Mouse (Mus musculus): ENCODE measurements around the gene Gm10181. TPM values are rescaled to one million over a fixed set of nuclear protein-coding genes. Genes with fewer than 3 reads are reported as not detected.
"Not testable (repeated sequence)": the region's sequence is repeated elsewhere in the genome, so short reads cannot be mapped to it uniquely, and the experiment has no call there.

Gene Gm10181
- polyA plus RNA-seq, 1 experiment, result not detected

GRCm38 (mm10) chr9:25058726-25059125, 30.5 kb upstream of the Gm10181 start:
- no peak overlapping the region for H3K27ac ChIP-seq (ENCODE audit: control insufficient read depth, insufficient read depth, low read depth, low read length, poor library complexity)
- 52% methylated on average over 2 of the region's 3 CpGs for WGBS
- no peaks in the 10 kb centered on the region for H3K4me1 ChIP-seq (ENCODE audit: control insufficient read depth, insufficient read depth, low read length)
- H3K4me3 ChIP-seq (replicated peaks; ENCODE audit: control insufficient read depth, low read depth, low read length), result no peak overlapping the region
- TF ChIP-seq POLR2A (IDR thresholded peaks at IDR 0.05; ENCODE audit: borderline replicate concordance, control insufficient read depth, low read depth, low read length) (no peak), CTCF (IDR thresholded peaks at IDR 0.05; ENCODE audit: control insufficient read depth, insufficient read depth, low read length) (no peak)

GRCm38 (mm10) chr9:25072666-25073065, 16.6 kb upstream of the Gm10181 start:
- 84% methylated on average over 1 of the region's 1 CpGs for WGBS

GRCm38 (mm10) chr9:25075977-25076376, 13.2 kb upstream of the Gm10181 start:
- H3K4me3 ChIP-seq (replicated peaks; ENCODE audit: control insufficient read depth, low read depth, low read length), result no peak overlapping the region
- no peaks in the 10 kb centered on the region for H3K4me1 ChIP-seq (ENCODE audit: control insufficient read depth, insufficient read depth, low read length)
- no peak overlapping the region for H3K27ac ChIP-seq (ENCODE audit: control insufficient read depth, insufficient read depth, low read depth, low read length, poor library complexity)
- WGBS, result 9% methylated on average over 3 of the region's 3 CpGs
- no peak for TF ChIP-seq CTCF (IDR thresholded peaks at IDR 0.05; ENCODE audit: control insufficient read depth, insufficient read depth, low read length)
- TF ChIP-seq POLR2A (IDR thresholded peaks at IDR 0.05; ENCODE audit: borderline replicate concordance, control insufficient read depth, low read depth, low read length), result no peak

More at GRCm38 (mm10) chr9:25072666-25073065, 16.6 kb upstream of the Gm10181 start:
- no peaks in the 10 kb centered on the region for H3K4me1 ChIP-seq (ENCODE audit: control insufficient read depth, insufficient read depth, low read length)
- TF ChIP-seq POLR2A (IDR thresholded peaks at IDR 0.05; ENCODE audit: borderline replicate concordance, control insufficient read depth, low read depth, low read length), result no peak
- TF ChIP-seq CTCF (IDR thresholded peaks at IDR 0.05; ENCODE audit: control insufficient read depth, insufficient read depth, low read length), result no peak
- H3K27ac ChIP-seq (ENCODE audit: control insufficient read depth, insufficient read depth, low read depth, low read length, poor library complexity), result no peak overlapping the region
- no peak overlapping the region for H3K4me3 ChIP-seq (replicated peaks; ENCODE audit: control insufficient read depth, low read depth, low read length)

GRCm38 (mm10) chr9:25076505-25076904, 12.7 kb upstream of the Gm10181 start:
- Histone ChIP-seq H3K4me1 (ENCODE audit: control insufficient read depth, insufficient read depth, low read length) (no peaks in the 10 kb centered on the region), H3K27ac (ENCODE audit: control insufficient read depth, insufficient read depth, low read depth, low read length, poor library complexity) (no peak overlapping the region), H3K4me3 (replicated peaks; ENCODE audit: control insufficient read depth, low read depth, low read length) (no peak overlapping the region)
- no peak for TF ChIP-seq CTCF (IDR thresholded peaks at IDR 0.05; ENCODE audit: control insufficient read depth, insufficient read depth, low read length)
- no peak for TF ChIP-seq POLR2A (IDR thresholded peaks at IDR 0.05; ENCODE audit: borderline replicate concordance, control insufficient read depth, low read depth, low read length)
- WGBS, result 84% methylated on average over 1 of the region's 1 CpGs

- no peak overlapping the region for H3K4me3 ChIP-seq (replicated peaks; ENCODE audit: control insufficient read depth, low read depth, low read length)
- 83% methylated on average over 1 of the region's 1 CpGs for WGBS
- H3K27ac ChIP-seq (ENCODE audit: control insufficient read depth, insufficient read depth, low read depth, low read length, poor library complexity), result no peak overlapping the region
- TF ChIP-seq CTCF (IDR thresholded peaks at IDR 0.05; ENCODE audit: control insufficient read depth, insufficient read depth, low read length) (no peak), POLR2A (IDR thresholded peaks at IDR 0.05; ENCODE audit: borderline replicate concordance, control insufficient read depth, low read depth, low read length) (no peak)
- H3K4me1 ChIP-seq (ENCODE audit: control insufficient read depth, insufficient read depth, low read length), result no peaks in the 10 kb centered on the region; the same call in 1 of the 2 replicates
These were observed 1.6 kb downstream of the Gm10181 start for GRCm38 (mm10) chr9:25090853-25091252.

GRCm38 (mm10) chr9:25102881-25103280, 13.7 kb downstream of the Gm10181 start:
- Histone ChIP-seq H3K27ac (ENCODE audit: control insufficient read depth, insufficient read depth, low read depth, low read length, poor library complexity) (no peak overlapping the region), H3K4me1 (ENCODE audit: control insufficient read depth, insufficient read depth, low read length) (no peaks in the 10 kb centered on the region), H3K4me3 (replicated peaks; ENCODE audit: control insufficient read depth, low read depth, low read length) (no peak overlapping the region)
- TF ChIP-seq CTCF (IDR thresholded peaks at IDR 0.05; ENCODE audit: control insufficient read depth, insufficient read depth, low read length) (no peak), POLR2A (IDR thresholded peaks at IDR 0.05; ENCODE audit: borderline replicate concordance, control insufficient read depth, low read depth, low read length) (no peak)
- 93% methylated on average over 1 of the region's 1 CpGs for WGBS

GRCm38 (mm10) chr9:25104638-25105037, 15.4 kb downstream of the Gm10181 start:
- H3K4me3 ChIP-seq (replicated peaks; ENCODE audit: control insufficient read depth, low read depth, low read length), result no peak overlapping the region
- no peak overlapping the region for H3K27ac ChIP-seq (ENCODE audit: control insufficient read depth, insufficient read depth, low read depth, low read length, poor library complexity)
- TF ChIP-seq POLR2A (IDR thresholded peaks at IDR 0.05; ENCODE audit: borderline replicate concordance, control insufficient read depth, low read depth, low read length) (no peak), CTCF (IDR thresholded peaks at IDR 0.05; ENCODE audit: control insufficient read depth, insufficient read depth, low read length) (peak; percentile 7; the same call in 1 of the 2 replicates)
- no peaks in the 10 kb centered on the region for H3K4me1 ChIP-seq (ENCODE audit: control insufficient read depth, insufficient read depth, low read length)

- H3K4me1 ChIP-seq (ENCODE audit: control insufficient read depth, insufficient read depth, low read length); H3K27ac ChIP-seq (ENCODE audit: control insufficient read depth, insufficient read depth, low read depth, low read length, poor library complexity); H3K4me3 ChIP-seq (replicated peaks; ENCODE audit: control insufficient read depth, low read depth, low read length): not testable (repeated sequence)
- 83% methylated on average over 1 of the region's 1 CpGs for WGBS
These were observed 34.4 kb downstream of the Gm10181 start for GRCm38 (mm10) chr9:25123590-25123989.

GRCm38 (mm10) chr9:25124048-25124447, 34.8 kb downstream of the Gm10181 start:
- Histone ChIP-seq H3K4me1 (ENCODE audit: control insufficient read depth, insufficient read depth, low read length) (no peaks in the 10 kb centered on the region), H3K4me3 (replicated peaks; ENCODE audit: control insufficient read depth, low read depth, low read length) (no peak overlapping the region), H3K27ac (ENCODE audit: control insufficient read depth, insufficient read depth, low read depth, low read length, poor library complexity) (no peak overlapping the region)
- 31% methylated on average over 2 of the region's 2 CpGs for WGBS
- TF ChIP-seq CTCF (IDR thresholded peaks at IDR 0.05; ENCODE audit: control insufficient read depth, insufficient read depth, low read length) (no peak), POLR2A (IDR thresholded peaks at IDR 0.05; ENCODE audit: borderline replicate concordance, control insufficient read depth, low read depth, low read length) (no peak)

Measured in bone marrow, adult 2 months (tissue).